Mouse (Mus musculus) sigmoid colon, adult 10 weeks (tissue): ENCODE data around the gene Theg. TPM values are rescaled to one million over a fixed set of nuclear protein-coding genes. Genes with fewer than 3 reads are reported as not detected.

Experiments
- polyA plus RNA-seq: library from polyadenylated mRNA; stranded (reverse); fragments of 350-450 nt; fragmentation: Illumina TruSeq; extraction: RNeasy Lipid Tissue Mini Kit (QIAGEN cat#74804); gene quantifications from one replicate; pipeline ENCODE4 v1.2.3, GENCODE M21; 2014; ENCODE audit warnings: low read depth, low replicate concordance

The Theg gene
- not detected for polyA plus RNA-seq

GRCm38 (mm10) chr10:79587061-79587751, at the start of gene Theg:
TSS of gene Theg (minus strand) at chr10:79587331.

GRCm38 (mm10) chr10:79613578-79614304, 26.6 kb upstream of the Theg start, which contains the start of gene C2cd4c:
TSS of gene C2cd4c (minus strand) at chr10:79614025.

GRCm38 (mm10) chr10:79554330-79555237, 32.5 kb downstream of the Theg start, which contains the start of gene Mier2:
TSS of gene Mier2 (minus strand) at chr10:79555199.

GRCm38 (mm10) chr10:79533126-79533911, 53.8 kb downstream of the Theg start, which contains the start of gene Plpp2:
TSS of gene Plpp2 (minus strand) at chr10:79533796.

Other genes starting within 250 kb of the Theg start
- gene Vmn2r82, start 230.8 kb downstream of the Theg start, polyA plus RNA-seq, result not detected
- gene Vmn2r83, start 118.6 kb downstream of the Theg start, polyA plus RNA-seq, result not detected
- 9.2 TPM for gene Plpp2, start 53.5 kb downstream of the Theg start, polyA plus RNA-seq
- not detected for gene Mier2, start 32.1 kb downstream of the Theg start, polyA plus RNA-seq
- gene C2cd4c, start 26.7 kb upstream of the Theg start, polyA plus RNA-seq, result 0.16 TPM
- gene Shc2, start 50.6 kb upstream of the Theg start, polyA plus RNA-seq, result 1.5 TPM
- not detected for gene Odf3l2, start 58.4 kb upstream of the Theg start, polyA plus RNA-seq
- gene Madcam1, start 77.2 kb upstream of the Theg start, polyA plus RNA-seq, result not detected
- gene Tpgs1, start 82.0 kb upstream of the Theg start, polyA plus RNA-seq, result not detected
- not detected for gene Cdc34, start 94.9 kb upstream of the Theg start, polyA plus RNA-seq
- gene Gzmm, start 101.7 kb upstream of the Theg start, polyA plus RNA-seq, result not detected
- 376 TPM for gene Bsg, start 117.2 kb upstream of the Theg start, polyA plus RNA-seq
- gene Hcn2, start 129.3 kb upstream of the Theg start, polyA plus RNA-seq, result 0.22 TPM
- gene Polrmt, start 159.2 kb upstream of the Theg start, polyA plus RNA-seq, result 0.82 TPM
- gene Fgf22, start 167.7 kb upstream of the Theg start, polyA plus RNA-seq, result not detected
- 0.73 TPM for gene Rnf126, start 179.6 kb upstream of the Theg start, polyA plus RNA-seq
- 2.5 TPM for gene Fstl3, start 189.9 kb upstream of the Theg start, polyA plus RNA-seq
- not detected for gene Prss57, start 203.6 kb upstream of the Theg start, polyA plus RNA-seq
- gene Palm, start 206.2 kb upstream of the Theg start, polyA plus RNA-seq, result 0.69 TPM
- gene Misp, start 233.7 kb upstream of the Theg start, polyA plus RNA-seq, result 12.8 TPM